Mouse (Mus musculus) stomach, postnatal 0 days (tissue): ENCODE results near the gene Riok2. TPM values are rescaled to one million over a fixed set of nuclear protein-coding genes. Genes with fewer than 3 reads are reported as not detected.

Source experiments
- ATAC-seq: fragments of 200-750 bp; cut with Nextera tagmentation; 2 replicates; pipeline ENCODE4 v1.8.0; 2017; ENCODE audit not compliant: low FRiP score, low TSS enrichment
- DNase-seq: peaks from one replicate; pipeline ENCODE4 v3.0.0-alpha.2; 2016; ENCODE audit warnings: low spot score
- H3K27ac ChIP-seq: fragments of 300-500 bp; sonication (generic); replicated peaks from 2 replicates; pipeline ENCODE4 v1.5.1; 2014; ENCODE audit warnings: mild to moderate bottlenecking, control low read depth
- H3K27me3 ChIP-seq: fragments of 300-500 bp; sonication (generic); 2 replicates; pipeline ENCODE4 v1.6.1; 2014; ENCODE audit warnings: low read length; ENCODE audit not compliant: control insufficient read depth, insufficient read depth
- H3K36me3 ChIP-seq: fragments of 300-500 bp; sonication (generic); 2 replicates; pipeline ENCODE4 v1.6.1; 2014; ENCODE audit warnings: low read length, mixed read lengths; ENCODE audit not compliant: control insufficient read depth, insufficient read depth
- H3K4me1 ChIP-seq: fragments of 300-500 bp; sonication (generic); replicated peaks from 2 replicates; pipeline ENCODE4 v1.6.1; 2014; ENCODE audit warnings: antibody characterized with exemption; ENCODE audit not compliant: control insufficient read depth, insufficient read depth
- H3K4me2 ChIP-seq: fragments of 300-500 bp; sonication (generic); replicated peaks from 2 replicates; pipeline ENCODE4 v1.6.1; 2014; ENCODE audit warnings: low read depth, mild to moderate bottlenecking, control low read depth, moderate library complexity
- H3K4me3 ChIP-seq: fragments of 300-500 bp; sonication (generic); 2 replicates; pipeline ENCODE4 v1.5.1; 2014; ENCODE audit warnings: low read depth, low read length, control low read depth
- H3K9ac ChIP-seq: fragments of 300-500 bp; sonication (generic); 2 replicates; pipeline ENCODE4 v1.6.1; 2014; ENCODE audit warnings: mild to moderate bottlenecking, low read length, control low read depth, mixed read lengths
- H3K9me3 ChIP-seq: fragments of 300-500 bp; sonication (generic); 2 replicates; pipeline ENCODE4 v1.6.1; 2016; ENCODE audit warnings: low read length; ENCODE audit not compliant: control insufficient read depth
- CTCF ChIP-seq: IDR thresholded peaks from 2 replicates; pipeline ENCODE4 v1.5.1; 2016; ENCODE audit warnings: antibody characterized with exemption, low read depth, mild to moderate bottlenecking, moderate library complexity
- EP300 ChIP-seq: optimal IDR thresholded peaks from 2 replicates; pipeline ENCODE3; 2016; ENCODE audit warnings: antibody characterized with exemption
- WGBS: fragments of 180-500 bp; shearing (Covaris S2); extraction: QIAGEN DNeasy Blood & Tissue Kit; methylation state at CpG from one replicate; pipeline ENCODE4 v1.1.7; 2014; 5-methylcytosine and 5-hydroxymethylcytosine counted together
- polyA plus RNA-seq: library from polyadenylated mRNA; unstranded; fragments of >200 nt; fragmentation: Nextera tagmentation; extraction: Ambion mirVana; gene quantifications from 2 replicates; pipeline ENCODE4 v1.2.1, GENCODE M21; 2015

The Riok2 gene
- polyA plus RNA-seq, 1 experiment from 2014 or later, result 13.9 TPM

DNA sequence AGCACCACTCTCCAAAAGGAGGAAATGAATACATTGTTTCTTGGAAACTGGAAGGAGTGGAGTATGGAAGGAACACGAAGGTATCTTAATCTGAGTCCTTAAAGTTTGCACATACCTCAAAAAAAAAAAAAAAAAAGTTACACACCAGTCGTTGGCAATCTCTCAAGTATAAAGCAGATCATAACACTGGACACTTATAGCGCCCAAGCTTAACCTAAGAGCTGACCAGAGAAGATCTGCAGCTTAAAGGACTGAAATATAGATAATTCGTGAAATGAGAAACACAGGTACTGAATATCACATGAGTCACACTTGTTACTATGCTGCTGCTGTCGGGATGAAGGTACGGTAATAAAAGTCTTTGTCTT lies 575 bp upstream of the Riok2 start:
- no peaks in the 10 kb centered on the region; the same call in 1 of the 2 replicates for H3K4me1 ChIP-seq
- 2% methylated on average over 6 of the region's 6 CpGs for WGBS
- TF ChIP-seq CTCF, result no peak

DNA sequence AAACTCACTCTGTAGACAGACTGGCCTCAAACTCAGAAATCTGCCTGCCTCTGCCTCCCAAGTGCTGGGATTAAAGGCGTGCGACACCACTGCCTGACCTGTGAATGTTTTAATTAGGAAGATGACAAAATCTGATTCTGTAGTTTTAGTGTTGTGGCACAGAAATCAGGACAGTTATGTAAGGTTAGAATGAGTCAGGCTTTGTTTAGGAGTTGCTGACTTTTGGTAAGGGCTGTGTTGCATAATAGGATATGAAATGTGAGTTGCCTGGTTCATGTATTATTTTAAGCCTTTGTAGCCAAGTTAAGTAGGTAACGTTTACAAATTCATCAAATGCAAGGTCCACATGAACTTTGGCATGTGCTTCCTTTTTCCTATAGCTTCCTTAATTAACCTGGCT lies 1.5 kb downstream of the Riok2 start:
- H3K27ac ChIP-seq, result no peak overlapping the region
- peak overlapping the region; percentile 63; the same call in 1 of the 2 replicates for H3K4me3 ChIP-seq
- H3K9ac ChIP-seq, result no peak overlapping the region
- WGBS, result 72% methylated on average over 3 of the region's 3 CpGs
- peak overlapping the region; percentile 65 for H3K4me2 ChIP-seq
- no peak for DNase-seq
- ATAC-seq, result no peak
- TF ChIP-seq EP300, result no peak
- H3K4me1 ChIP-seq, result no peaks in the 10 kb centered on the region; the same call in 1 of the 2 replicates
- no peaks in the 10 kb centered on the region for H3K27me3 ChIP-seq
- no peaks in the 10 kb centered on the region for H3K9me3 ChIP-seq
- no peaks in the 10 kb centered on the region; the same call in 1 of the 2 replicates for H3K36me3 ChIP-seq

More for the DNA sequence above, 575 bp upstream of the Riok2 start:
- H3K27ac ChIP-seq, result peak overlapping the region; percentile 88
- no peaks in the 10 kb centered on the region for H3K27me3 ChIP-seq
- H3K4me3 ChIP-seq, result peak overlapping the region; percentile 63
- peak overlapping the region; percentile 65 for H3K4me2 ChIP-seq
- no peak for DNase-seq
- no peak for ATAC-seq
- H3K36me3 ChIP-seq, result no peaks in the 10 kb centered on the region
- peak overlapping the region; percentile 76 for H3K9ac ChIP-seq
- H3K9me3 ChIP-seq, result no peaks in the 10 kb centered on the region

DNA sequence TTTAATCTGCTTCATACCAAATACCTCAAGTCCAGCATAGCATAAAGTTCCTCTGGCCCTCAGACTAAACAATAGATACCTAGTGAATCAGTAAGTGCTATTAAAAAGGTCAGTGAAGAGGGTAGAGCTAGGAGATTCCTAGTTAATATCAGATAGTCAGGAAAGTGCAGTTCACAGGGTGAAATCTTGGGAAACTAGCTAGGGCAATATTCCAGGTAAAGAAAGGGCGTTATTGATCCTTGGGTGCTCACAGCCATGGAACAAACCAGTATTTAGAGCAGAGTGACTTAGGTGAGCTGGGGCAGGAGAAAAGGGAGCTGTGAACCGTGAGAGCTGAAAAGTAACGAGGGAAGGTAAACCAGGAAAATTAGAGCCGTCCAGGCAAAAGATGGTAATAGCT lies 9.6 kb downstream of the Riok2 start:
- 97% methylated on average over 4 of the region's 4 CpGs for WGBS
- TF ChIP-seq CTCF (no peak), EP300 (no peak)
- peaks cover 15% of the 10 kb centered on the region for H3K36me3 ChIP-seq

DNA sequence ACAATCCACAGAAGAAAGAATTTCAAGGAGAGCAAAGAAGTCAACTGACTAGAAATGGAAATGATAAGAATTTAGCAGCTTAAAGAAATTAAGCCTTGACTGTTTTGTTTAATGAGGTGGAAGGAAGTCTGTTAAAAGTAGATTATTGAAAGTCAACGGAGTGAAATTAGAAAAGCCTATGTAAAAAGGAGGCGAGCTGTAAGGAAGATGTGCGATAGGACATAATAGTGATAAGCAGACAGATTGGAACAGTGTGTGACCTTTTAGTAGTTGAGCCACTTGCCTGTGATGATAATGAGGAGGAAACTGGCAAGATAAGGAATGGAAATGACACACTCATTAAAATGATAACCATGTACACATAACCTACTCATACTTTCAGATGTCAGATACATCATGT lies 10.4 kb downstream of the Riok2 start:
- ATAC-seq (no peak), DNase-seq (no peak)
- H3K27ac ChIP-seq, result no peak overlapping the region
- no peaks in the 10 kb centered on the region for H3K4me1 ChIP-seq
- H3K27me3 ChIP-seq, result no peaks in the 10 kb centered on the region
- H3K9me3 ChIP-seq, result no peaks in the 10 kb centered on the region
- H3K36me3 ChIP-seq, result peaks cover 18% of the 10 kb centered on the region
- 95% methylated on average over 3 of the region's 3 CpGs for WGBS
- H3K4me2 ChIP-seq, result no peak overlapping the region
- TF ChIP-seq EP300, result no peak
- TF ChIP-seq CTCF, result no peak
- H3K4me3 ChIP-seq, result no peak overlapping the region
- H3K9ac ChIP-seq, result no peak overlapping the region

More for the DNA sequence above, 9.6 kb downstream of the Riok2 start:
- Histone ChIP-seq H3K4me2 (no peak overlapping the region), H3K9ac (no peak overlapping the region), H3K9me3 (no peaks in the 10 kb centered on the region), H3K27ac (no peak overlapping the region), H3K27me3 (no peaks in the 10 kb centered on the region), H3K4me3 (no peak overlapping the region), H3K4me1 (no peaks in the 10 kb centered on the region)
- DNase-seq, result no peak
- no peak for ATAC-seq

DNA sequence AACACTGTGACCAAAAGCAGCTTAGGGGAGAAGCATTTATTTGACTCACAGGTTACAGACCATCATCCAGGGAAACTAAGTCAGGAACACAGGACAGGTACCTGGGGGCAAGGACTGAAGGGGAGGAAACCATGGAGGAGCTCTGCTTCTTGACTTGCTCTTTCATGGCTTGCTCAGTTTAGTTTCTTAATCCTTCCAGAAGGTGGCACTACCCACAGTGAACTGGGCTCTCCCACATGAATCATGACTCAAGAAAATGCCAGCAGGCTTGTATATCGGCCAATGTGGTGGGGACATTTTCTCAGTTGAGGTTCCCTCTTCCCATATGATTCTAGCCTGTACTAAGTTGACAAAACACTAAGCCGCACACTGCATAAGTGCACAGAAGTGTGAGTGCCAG lies 12.0 kb downstream of the Riok2 start:
- DNase-seq, result no peak
- Histone ChIP-seq H3K4me2 (no peak overlapping the region), H3K4me3 (no peak overlapping the region), H3K4me1 (no peaks in the 10 kb centered on the region), H3K9ac (no peak overlapping the region), H3K36me3 (peaks cover 14% of the 10 kb centered on the region), H3K9me3 (no peaks in the 10 kb centered on the region), H3K27ac (no peak overlapping the region), H3K27me3 (no peaks in the 10 kb centered on the region)
- TF ChIP-seq EP300, result no peak
- TF ChIP-seq CTCF, result peak; percentile 31
- ATAC-seq, result no peak
- WGBS, result 89% methylated on average over 2 of the region's 2 CpGs

DNA sequence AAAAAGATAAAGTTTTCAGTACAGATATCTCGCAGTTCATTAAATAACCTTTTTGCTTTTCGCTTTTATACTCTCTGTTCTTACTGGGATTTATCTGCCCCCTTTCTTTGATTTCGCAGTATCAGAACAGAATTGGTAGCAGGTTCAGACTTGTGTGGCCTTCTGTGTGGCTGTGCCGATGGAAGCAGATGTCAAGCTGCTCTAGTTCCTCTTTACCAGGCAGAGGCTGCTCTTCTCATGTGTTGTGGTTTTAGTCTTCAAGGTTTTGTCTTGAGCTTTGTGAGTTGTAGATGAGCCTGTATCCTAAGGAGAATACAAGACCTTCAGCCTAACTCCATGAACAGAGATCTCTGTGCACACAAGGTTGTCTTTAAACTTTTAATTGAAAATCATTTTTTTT lies 17.7 kb downstream of the Riok2 start:
- H3K4me2 ChIP-seq, result no peak overlapping the region
- H3K27me3 ChIP-seq, result no peaks in the 10 kb centered on the region
- H3K36me3 ChIP-seq, result peaks cover 4% of the 10 kb centered on the region; the same call in 1 of the 2 replicates
- H3K9ac ChIP-seq, result no peak overlapping the region
- no peaks in the 10 kb centered on the region for H3K4me1 ChIP-seq
- WGBS, result 86% methylated on average over 4 of the region's 4 CpGs
- no peak for DNase-seq
- TF ChIP-seq EP300, result no peak
- no peak for TF ChIP-seq CTCF
- no peak overlapping the region for H3K4me3 ChIP-seq
- H3K27ac ChIP-seq, result no peak overlapping the region
- no peak for ATAC-seq
- H3K9me3 ChIP-seq, result no peaks in the 10 kb centered on the region
